Mouse (Mus musculus) CD4-positive helper T cell, adult 2 months (primary cell): ENCODE results near the gene Lhfpl3.

Source experiments
- DNase-seq: peaks from one replicate; pipeline ENCODE4 v3.0.0-alpha.2; 2012; ENCODE audit warnings: low read depth, missing footprints, low spot score

Lhfpl3 gene

DNA sequence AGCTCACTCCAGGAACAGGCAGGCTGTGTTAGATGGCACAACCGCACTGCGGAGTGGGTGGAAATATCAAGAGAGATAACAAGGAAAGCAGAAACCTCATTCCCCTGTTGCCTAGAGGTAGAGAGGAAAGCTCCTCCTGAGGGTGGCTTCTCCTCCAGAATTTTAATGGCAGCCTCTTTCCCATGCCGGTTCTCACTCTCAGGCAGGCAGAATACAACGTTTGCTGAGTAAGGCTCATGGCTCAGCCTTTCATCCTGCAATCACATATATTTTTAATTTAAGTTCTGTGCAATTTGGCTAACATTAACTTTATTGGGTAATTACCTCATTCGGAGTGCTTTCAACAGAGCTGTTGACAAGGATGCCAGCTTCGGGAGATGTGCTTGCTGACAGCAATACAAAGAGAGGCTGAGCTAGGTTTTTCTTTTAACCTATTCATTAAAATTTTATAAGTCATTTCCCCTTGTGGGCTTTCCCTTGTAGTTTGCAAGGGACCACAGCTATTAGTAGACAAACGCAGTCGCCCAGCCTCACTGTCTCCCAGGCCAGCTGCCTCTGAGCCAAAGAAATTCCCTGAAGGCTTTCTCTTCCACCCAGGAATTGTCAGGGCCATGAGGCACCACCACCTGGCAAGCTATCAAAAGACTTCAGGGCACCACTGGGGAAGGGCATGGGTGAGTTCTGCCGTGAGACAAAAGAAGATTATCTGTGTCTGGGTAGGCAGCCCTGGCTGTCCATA, 394.5 kb downstream of the Lhfpl3 start:
- DNase-seq = no peak

- DNase-seq = no peak
Measured at GRCm38 (mm10) chr5:23153210-23153609, 407.4 kb downstream of the Lhfpl3 start.

DNA sequence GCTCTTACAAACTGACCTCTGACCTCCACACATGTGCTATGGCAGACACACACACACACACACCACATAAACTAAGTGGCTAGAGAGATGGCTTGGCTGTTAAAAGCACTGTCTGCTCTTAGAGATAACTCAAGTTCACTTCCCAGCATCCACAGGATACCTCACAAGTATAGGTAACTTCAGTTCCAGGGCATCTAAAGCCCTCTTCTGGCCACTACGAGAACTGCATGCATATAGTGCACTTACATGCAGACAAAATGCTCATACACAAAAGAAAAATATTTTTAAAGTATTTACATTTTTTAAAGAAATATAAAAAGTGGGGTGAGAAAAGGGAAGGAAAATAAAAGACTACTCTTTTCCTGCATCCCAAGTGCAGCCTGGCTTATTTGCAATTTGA, 408.6 kb downstream of the Lhfpl3 start:
- no peak for DNase-seq

DNA sequence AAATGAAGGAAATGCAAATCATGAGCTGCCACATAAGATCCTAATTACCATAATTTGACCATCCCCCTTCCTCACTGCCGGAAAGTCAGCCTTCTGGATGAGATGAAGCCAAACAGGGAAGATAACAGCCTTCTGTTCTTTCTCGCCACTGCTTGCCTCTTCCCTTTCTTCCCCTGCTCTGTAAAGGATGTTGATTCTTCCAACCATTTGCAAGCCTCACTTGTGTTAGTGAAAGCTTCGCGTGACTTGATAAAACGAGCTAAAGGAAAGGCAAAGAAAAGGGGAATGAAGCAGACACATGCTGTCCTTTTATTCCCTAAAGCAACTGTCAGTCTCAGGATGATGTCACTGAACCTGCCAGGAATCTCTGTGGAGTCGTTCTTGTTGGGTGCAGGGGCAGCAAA, 420.1 kb downstream of the Lhfpl3 start:
- no peak for DNase-seq

DNA sequence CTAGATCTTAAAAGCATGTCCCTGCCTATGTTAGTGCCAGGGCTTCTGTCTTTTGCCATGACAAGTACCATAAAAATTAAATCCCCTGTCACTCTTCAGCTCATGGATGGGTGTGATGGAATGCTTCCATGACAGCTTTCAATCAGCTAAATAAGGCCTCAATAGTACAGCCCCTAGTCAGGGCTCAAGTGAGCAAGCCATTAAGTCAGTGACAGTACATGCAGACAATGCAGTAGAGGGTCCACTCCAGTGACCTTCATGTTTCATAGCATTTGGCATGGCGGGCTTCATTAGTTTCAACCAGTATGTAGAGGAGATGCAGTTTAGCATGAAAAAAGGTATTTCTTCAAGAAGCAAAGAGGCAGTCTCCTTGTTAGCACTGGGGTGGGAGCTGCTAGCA, 420.8 kb downstream of the Lhfpl3 start:
- no peak for DNase-seq

DNA sequence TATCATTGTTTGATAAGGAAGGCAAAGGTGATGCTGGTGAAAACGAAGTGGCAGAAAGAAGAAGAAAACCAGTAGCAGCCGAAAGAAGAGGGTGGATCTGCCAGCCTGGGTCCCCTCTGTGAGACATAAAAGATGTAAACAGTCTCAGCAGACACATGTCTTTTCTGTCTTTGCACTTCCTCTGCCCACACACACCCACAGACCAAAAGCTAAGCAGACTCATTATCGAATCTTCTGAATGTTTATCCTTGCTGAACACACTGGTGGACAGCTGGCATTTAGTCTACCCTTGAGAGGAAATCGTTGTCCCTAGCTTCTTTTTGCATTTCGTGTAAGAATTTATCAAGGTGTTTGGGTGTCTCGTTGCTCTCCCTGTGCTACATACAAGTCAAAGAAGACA, 443.8 kb downstream of the Lhfpl3 start:
- DNase-seq = no peak

GRCm38 (mm10) chr5:23196879-23197278, 451.0 kb downstream of the Lhfpl3 start:
- no peak for DNase-seq

DNA sequence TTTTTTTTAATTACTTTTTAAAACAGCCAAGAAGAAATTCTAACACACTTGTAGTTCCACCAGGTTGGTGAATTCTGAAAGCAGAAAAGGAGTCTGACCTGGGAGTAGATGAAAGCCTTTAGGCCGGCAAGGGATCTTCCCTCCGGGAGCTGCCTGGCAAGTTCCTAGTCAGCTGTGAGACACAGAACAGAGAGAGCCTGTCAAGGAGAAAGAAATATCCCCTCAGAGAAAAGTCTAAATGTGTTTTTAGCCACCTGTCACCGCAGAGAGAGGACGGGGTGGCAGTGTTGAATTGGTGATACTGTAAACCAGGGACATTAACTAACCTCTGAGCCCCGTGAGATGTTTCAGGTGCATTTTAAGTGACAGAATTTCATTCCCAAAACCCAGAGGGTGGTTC, 467.2 kb downstream of the Lhfpl3 start:
- DNase-seq = no peak

GRCm38 (mm10) chr5:23214646-23215045, 468.8 kb downstream of the Lhfpl3 start:
- no peak for DNase-seq

DNA sequence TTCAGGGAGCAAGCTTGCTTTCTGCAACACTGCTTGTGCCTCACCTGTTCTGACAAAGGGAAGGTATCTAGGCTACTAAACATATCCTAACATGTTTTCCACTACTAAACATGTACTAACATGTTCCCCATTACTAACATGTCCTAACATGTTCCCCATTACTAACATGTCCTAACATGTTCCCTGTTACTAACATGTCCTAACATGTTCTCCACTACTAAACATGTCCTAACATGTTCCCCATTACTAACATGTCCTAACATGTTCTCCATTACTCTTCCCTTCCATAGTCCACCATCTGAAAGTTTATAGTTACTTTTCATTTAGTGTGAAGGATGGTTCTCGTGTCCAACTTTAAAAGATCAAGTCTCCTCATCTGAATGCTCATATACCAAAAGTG, 473.8 kb downstream of the Lhfpl3 start:
- no peak for DNase-seq

- peak; percentile 37 for DNase-seq
Measured at GRCm38 (mm10) chr5:23224759-23225536, 479.1 kb downstream of the Lhfpl3 start.

GRCm38 (mm10) chr5:23225621-23226020, 479.8 kb downstream of the Lhfpl3 start:
- DNase-seq = no peak

- DNase-seq = no peak
Measured at GRCm38 (mm10) chr5:23226753-23227152, 480.9 kb downstream of the Lhfpl3 start.

DNA sequence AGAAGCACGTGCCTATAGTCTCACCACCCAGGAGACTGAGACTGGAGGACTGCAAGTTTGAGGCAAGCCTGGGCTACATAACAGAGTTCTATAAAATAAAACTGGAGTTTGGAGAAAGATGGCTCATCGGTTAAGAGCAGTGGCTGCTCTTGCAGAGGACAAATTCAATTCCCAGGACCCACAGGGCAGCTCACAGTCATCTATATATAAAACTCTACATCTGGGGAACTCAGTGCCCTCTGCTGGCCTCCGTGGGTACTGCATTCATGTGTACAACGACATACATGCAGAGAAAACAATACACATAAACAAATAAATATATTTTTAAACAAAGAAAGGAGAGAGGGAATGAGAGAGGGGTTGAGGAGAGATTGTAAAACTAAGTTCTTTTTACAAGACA, 501.1 kb downstream of the Lhfpl3 start:
- DNase-seq = peak; percentile 30

DNA sequence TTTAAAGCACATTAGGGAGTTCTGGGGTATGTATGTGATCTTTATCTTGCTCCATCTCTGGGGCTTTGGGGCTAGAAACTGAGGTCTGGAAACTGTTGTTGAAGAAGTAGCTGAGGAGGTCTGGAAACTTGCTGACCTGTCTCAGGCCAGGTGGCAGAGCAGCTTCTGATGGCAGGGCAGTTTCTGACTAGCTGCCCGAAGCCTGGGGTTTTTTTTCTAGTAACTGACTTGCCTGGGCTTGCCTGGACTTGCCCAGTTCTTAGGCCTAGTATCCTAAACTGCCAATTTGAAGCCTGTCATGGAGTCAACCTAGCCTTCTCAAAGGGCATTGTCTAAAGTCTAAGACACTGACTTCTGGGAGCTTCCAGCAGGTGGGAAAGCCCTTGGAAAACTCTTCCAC, 501.9 kb downstream of the Lhfpl3 start:
- DNase-seq = no peak

DNA sequence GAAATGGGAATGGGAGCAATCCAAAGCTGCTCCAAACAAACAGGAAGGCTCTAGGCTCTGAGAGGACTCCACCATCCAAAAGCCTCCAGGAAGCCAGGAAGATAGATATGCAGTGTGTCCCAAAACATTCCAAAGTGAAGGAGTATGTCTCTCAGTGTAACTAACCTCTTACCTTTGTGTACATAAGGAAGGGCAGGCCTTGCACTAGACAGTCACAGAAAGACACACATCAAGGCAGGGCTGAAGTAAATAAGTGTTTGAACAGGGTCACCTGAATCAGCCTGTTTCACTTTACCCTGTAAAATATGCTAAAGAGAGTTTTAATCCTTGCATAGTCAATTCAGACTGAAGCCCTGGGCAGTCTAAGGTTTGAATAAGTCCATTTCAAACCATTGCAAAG, 502.4 kb downstream of the Lhfpl3 start:
- no peak for DNase-seq

GRCm38 (mm10) chr5:23249896-23250875, 504.3 kb downstream of the Lhfpl3 start:
- no peak for DNase-seq

DNA sequence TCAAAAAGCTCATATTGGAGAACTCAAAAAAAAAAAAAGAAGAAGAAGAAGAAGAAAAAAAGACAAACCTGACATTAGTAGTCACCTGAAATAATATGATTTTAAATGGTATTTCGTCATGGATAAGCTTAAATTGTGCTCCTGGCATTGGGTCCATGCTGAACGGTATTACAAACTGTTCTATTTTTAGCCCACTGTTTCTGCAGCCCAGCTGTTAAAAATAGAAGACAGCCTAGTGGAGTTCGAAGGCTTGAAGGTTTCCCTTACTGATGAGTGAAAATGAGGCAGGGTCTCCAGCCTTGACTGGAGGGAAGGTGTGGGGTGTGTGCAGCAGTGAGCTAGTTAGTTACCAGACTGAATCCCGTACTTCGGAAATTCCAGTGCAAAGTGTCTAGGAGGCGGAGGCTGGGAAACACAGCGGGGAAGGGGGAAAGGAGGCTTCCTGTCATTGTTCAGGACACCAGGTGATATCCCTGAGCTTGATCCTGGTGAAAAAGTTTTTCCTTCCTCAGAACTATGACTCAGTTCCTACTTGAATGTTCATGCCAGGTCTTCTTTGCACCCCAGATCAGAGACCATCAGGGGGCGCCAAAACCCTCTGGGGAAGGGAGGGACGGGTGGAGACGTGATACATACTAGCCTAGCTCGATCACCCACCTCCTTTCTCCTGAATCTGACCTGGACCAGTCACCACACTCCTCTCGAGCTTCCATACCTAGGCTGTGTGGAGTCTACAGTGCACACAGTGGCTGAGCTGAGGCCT, 505.8 kb downstream of the Lhfpl3 start:
- DNase-seq = peak; percentile 46

GRCm38 (mm10) chr5:23255816-23256418, 510.1 kb downstream of the Lhfpl3 start:
- DNase-seq = peak; percentile 20

- DNase-seq = peak; percentile 13
Measured at GRCm38 (mm10) chr5:23273309-23273708, 527.5 kb downstream of the Lhfpl3 start.

DNA sequence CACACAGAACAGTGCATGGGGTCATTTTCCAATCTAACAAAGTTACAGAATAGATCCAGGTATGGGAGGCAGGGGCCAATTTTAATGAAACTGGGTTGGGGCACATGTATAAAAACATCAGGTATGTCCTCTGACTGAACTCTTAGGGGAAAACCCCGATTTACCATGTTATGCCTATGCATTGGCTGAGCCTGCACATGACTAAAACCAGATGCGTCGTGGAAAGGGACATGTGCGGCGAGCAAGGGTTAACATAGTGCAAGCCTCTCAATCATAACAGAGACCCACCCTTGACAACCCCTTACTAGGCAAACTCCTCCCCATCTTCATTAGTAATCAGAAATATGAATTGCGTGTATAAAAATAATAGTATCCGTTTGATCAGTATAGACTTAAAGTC, 533.5 kb downstream of the Lhfpl3 start:
- DNase-seq = no peak
